Mouse (Mus musculus) adrenal gland, adult 10 weeks (tissue): ENCODE results near the gene Pfkp. TPM values are rescaled to one million over a fixed set of nuclear protein-coding genes. Genes with fewer than 3 reads are reported as not detected.

ENCODE experiments used
- polyA plus RNA-seq: library from polyadenylated mRNA; stranded (reverse); fragments of 350-450 nt; fragmentation: Illumina TruSeq; extraction: RNeasy Lipid Tissue Mini Kit (QIAGEN cat#74804); gene quantifications from one replicate; pipeline ENCODE4 v1.2.3, GENCODE M21; 2014; ENCODE audit warnings: low read depth, low replicate concordance

The Pfkp gene
- 15.5 TPM for polyA plus RNA-seq

GRCm38 (mm10) chr13:6648669-6649233 is at the start of gene Pfkp:
Gene Pfkp, minus strand, starts transcription at chr13:6648777.

Other genes starting within 250 kb of the Pfkp start
- 193 TPM for gene Pitrm1, start 100.6 kb downstream of the Pfkp start, polyA plus RNA-seq